Comparison of ENCODE assay signal across 16 mouse cellular contexts in the genomic region with DNA sequence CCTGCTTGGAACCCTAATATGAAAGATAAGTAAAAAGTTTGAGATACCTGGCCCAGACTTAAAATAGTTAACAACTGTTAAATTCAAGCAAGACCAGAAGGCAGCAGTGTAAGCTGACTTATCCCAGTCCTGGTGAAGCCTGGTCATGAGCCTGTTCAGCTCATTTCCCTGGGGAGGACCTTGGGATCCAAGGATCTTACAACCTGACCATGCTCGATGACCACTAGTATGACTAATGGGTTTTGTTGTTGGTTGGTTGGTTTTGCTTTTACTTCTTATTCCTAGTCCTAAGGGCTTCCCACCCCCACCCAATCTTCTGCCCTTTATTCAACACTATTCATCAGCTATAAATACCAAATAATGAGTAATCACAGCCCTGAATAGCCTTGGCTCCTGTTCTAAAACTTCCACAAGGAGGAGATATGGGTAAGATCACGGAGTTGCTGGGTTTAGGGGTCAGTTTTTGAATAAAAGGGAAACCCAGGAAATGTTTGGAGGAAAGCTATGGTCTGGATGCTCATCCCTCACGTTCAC. TPM values are rescaled to one million over a fixed set of nuclear protein-coding genes. Genes with fewer than 3 reads are reported as not detected.
DNase-seq lines count a peak whose midpoint lies in the region.
"Had no signal": no experiment of that assay in that cellular context is flagged by ENCODE, and none has a peak within 500 bp of the region (broad histone marks: within the 10 kb centered on the region; RNA-seq: fewer than 3 reads in every experiment).

No protein-coding gene starts in this region.

- peak; percentile 40 for DNase-seq in adrenal gland, adult 8-10 months
- no peak for DNase-seq in adrenal gland, postnatal 25 days
- peak; percentile 75 for DNase-seq in 3134 (ENCODE audit: extremely low read depth, insufficient read length, low spot score)
- peak; percentile 92 for DNase-seq in Muller cell, postnatal 12 days (ENCODE audit: inconsistent ontology term)
- DNase-seq in brain, adult 2 months (ENCODE audit: low read depth, low spot score): peak; percentile 40
- no peak for DNase-seq in ovary, postnatal 14 days (ENCODE audit: low spot score)
- no peak for DNase-seq in kidney, adult 18-20 months
- DNase-seq in urinary bladder, postnatal 14 days (ENCODE audit: low spot score): no peak
- DNase-seq: cerebellum, adult 11 months; cerebellum, adult 9-10 months; cerebellum, postnatal 25 days; forebrain, postnatal 0 days; gastrocnemius, postnatal 25 days; heart, adult 11 months; heart, postnatal 14 days; kidney, adult 2 months had no signal

RNA-seq across cellular contexts. Expression of a gene that starts 38.0 kb away (rescaled TPM):
- total RNA-seq in adrenal gland, adult 8-10 months (2022): 10 to 100 TPM; 14.6 to 19.8 (median 15.8) TPM
- total RNA-seq in adrenal gland, postnatal 25 days (2021): 12.7 and 17.9 TPM in 2 replicates

Comparison
In these comparisons a context has a peak if more than half of its experiments do, and no peak if none do; other contexts are left out.
1. DNase-seq: peak in adrenal gland, adult 8-10 months (single experiment), 3134 (single experiment), Muller cell, postnatal 12 days (single experiment) and brain, adult 2 months (single experiment); none in adrenal gland, postnatal 25 days (single experiment), ovary, postnatal 14 days (single experiment), kidney, adult 18-20 months (single experiment) and urinary bladder, postnatal 14 days (single experiment).